Mouse (Mus musculus) heart, adult 2 months (tissue): Measurements from ENCODE around the gene Psmd12. TPM values are rescaled to one million over a fixed set of nuclear protein-coding genes. Genes with fewer than 3 reads are reported as not detected.

ENCODE experiments used
- DNase-seq, 2 experiments: peaks; one replicate each; pipeline ENCODE4 v3.0.0; 2021
- H3K27ac ChIP-seq: fragments of 200-600 bp; 2 replicates; pipeline ENCODE4 v1.8.1; 2022
- H3K27me3 ChIP-seq: fragments of 200-500 bp; 2 replicates; pipeline ENCODE4 v1.6.1; 2012; ENCODE audit warnings: mild to moderate bottlenecking, low read length, inconsistent platforms, mixed read lengths; ENCODE audit not compliant: control insufficient read depth, insufficient read depth
- H3K36me3 ChIP-seq: fragments of 200-500 bp; 2 replicates; pipeline ENCODE4 v1.6.1; 2012; ENCODE audit warnings: low read length, inconsistent platforms; ENCODE audit not compliant: control insufficient read depth, insufficient read depth
- H3K4me1 ChIP-seq: fragments of 200-500 bp; 2 replicates; pipeline ENCODE4 v1.6.1; 2011; ENCODE audit warnings: low read length; ENCODE audit not compliant: control insufficient read depth, insufficient read depth
- H3K4me3 ChIP-seq: fragments of 200-600 bp; 2 replicates; pipeline ENCODE4 v1.8.1; 2022
- H3K79me2 ChIP-seq: fragments of 200-500 bp; replicated peaks from 2 replicates; pipeline ENCODE4 v1.6.1; 2012; ENCODE audit warnings: mild to moderate bottlenecking, inconsistent platforms, low read length, moderate library complexity, mixed read lengths; ENCODE audit not compliant: control insufficient read depth, insufficient read depth
- H3K9ac ChIP-seq: fragments of 200-500 bp; 2 replicates; pipeline ENCODE4 v1.6.1; 2012; ENCODE audit warnings: low read depth, mild to moderate bottlenecking, control low read depth, inconsistent platforms, low read length, mixed read lengths
- CTCF ChIP-seq: fragments of 200-600 bp; IDR thresholded peaks from 2 replicates; pipeline ENCODE4 v1.8.1; 2022; ENCODE audit warnings: antibody characterized with exemption, mild to moderate bottlenecking, moderate library complexity
- EP300 ChIP-seq: fragments of 200-500 bp; IDR thresholded peaks from 2 replicates; pipeline ENCODE4 v1.6.1; 2011; ENCODE audit warnings: low read depth, low read length, control low read depth; ENCODE audit not compliant: insufficient read depth
- POLR2A ChIP-seq: fragments of 200-500 bp; IDR thresholded peaks from 2 replicates; pipeline ENCODE4 v1.6.1; 2011; ENCODE audit warnings: mild to moderate bottlenecking, low read depth, low read length, control low read depth; ENCODE audit not compliant: insufficient read depth
- WGBS: fragments of 180-500 bp; shearing (Covaris S2); methylation state at CpG from one replicate; pipeline ENCODE4 v1.1.7; 2018; 5-methylcytosine and 5-hydroxymethylcytosine counted together
- intact Hi-C: fragments of 180-260 bp; cut with DNase I; formaldehyde crosslinking; loops from one replicate; pipeline ENCODE4 v1.15.1; 2025
- polyA plus RNA-seq: library from polyadenylated mRNA; depleted of rRNA; stranded (reverse); fragments of >200 nt; gene quantifications from 2 replicates; pipeline ENCODE4 v1.2.3, GENCODE M21; 2012
- total RNA-seq, 2 experiments: library from RNA; stranded (reverse); gene quantifications; 2 replicates each; pipeline ENCODE4 v1.2.3; 2021

The Psmd12 gene
- total and polyA plus RNA-seq, 3 experiments, result 22.6 to 92.2 (median 78.3) TPM

GRCm38 (mm10) chr11:107441050-107441449, 38.2 kb upstream of the Psmd12 start:
- no peaks in the 10 kb centered on the region for H3K27me3 ChIP-seq
- TF ChIP-seq POLR2A (no peak), CTCF (no peak), EP300 (no peak)
- no peak overlapping the region for H3K27ac ChIP-seq
- no peak for DNase-seq
- H3K36me3 ChIP-seq, result peaks cover 9% of the 10 kb centered on the region
- intact Hi-C loops, result no loop called here
- peaks cover 4% of the 10 kb centered on the region for H3K79me2 ChIP-seq
- no peak overlapping the region for H3K9ac ChIP-seq
- 54% methylated on average over 3 of the region's 3 CpGs for WGBS
- peaks cover 9% of the 10 kb centered on the region for H3K4me1 ChIP-seq
- H3K4me3 ChIP-seq, result no peak overlapping the region

- Histone ChIP-seq H3K4me3 (no peak overlapping the region), H3K4me1 (peaks cover 13% of the 10 kb centered on the region), H3K27me3 (no peaks in the 10 kb centered on the region), H3K9ac (no peak overlapping the region), H3K27ac (no peak overlapping the region), H3K79me2 (peaks cover 2% of the 10 kb centered on the region; the same call in 1 of the 2 replicates), H3K36me3 (peaks cover 7% of the 10 kb centered on the region)
- DNase-seq, result no peak
- WGBS, result 89% methylated on average over 12 of the region's 12 CpGs
- TF ChIP-seq POLR2A, result no peak
- TF ChIP-seq CTCF, result no peak
- no peak for TF ChIP-seq EP300
- intact Hi-C loops, result loop anchor here (2.0 kb wide), 1 partner anchor 15 kb away; no protein-coding TSS in a partner anchor
These were observed 35.9 kb upstream of the Psmd12 start for GRCm38 (mm10) chr11:107443121-107444095.

GRCm38 (mm10) chr11:107445683-107446082, 33.6 kb upstream of the Psmd12 start:
- Histone ChIP-seq H3K9ac (no peak overlapping the region), H3K79me2 (no peaks in the 10 kb centered on the region; the same call in 1 of the 2 replicates), H3K27ac (peak overlapping the region; percentile 86), H3K4me1 (peaks cover 22% of the 10 kb centered on the region), H3K36me3 (peaks cover 9% of the 10 kb centered on the region), H3K27me3 (no peaks in the 10 kb centered on the region), H3K4me3 (no peak overlapping the region)
- peak in 1 of 2 experiments; percentile 47 for DNase-seq
- intact Hi-C loops, result loop anchor here (2.0 kb wide), 1 partner anchor 17 kb away; no protein-coding TSS in a partner anchor
- 72% methylated on average over 3 of the region's 3 CpGs for WGBS
- no peak for TF ChIP-seq POLR2A
- TF ChIP-seq CTCF, result no peak
- no peak for TF ChIP-seq EP300

- no peaks in the 10 kb centered on the region for H3K27me3 ChIP-seq
- peak overlapping the region; percentile 22 for H3K9ac ChIP-seq
- no peak overlapping the region for H3K4me3 ChIP-seq
- 23% methylated on average over 6 of the region's 6 CpGs for WGBS
- peaks cover 28% of the 10 kb centered on the region for H3K4me1 ChIP-seq
- peak overlapping the region; percentile 86 for H3K27ac ChIP-seq
- TF ChIP-seq POLR2A, result no peak
- 0 out of 2 replicates have a peak, but pooled peaks have one; percentile 29 for TF ChIP-seq EP300
- intact Hi-C loops, result no loop called here
- H3K36me3 ChIP-seq, result peaks cover 9% of the 10 kb centered on the region
- DNase-seq, result no peak
- H3K79me2 ChIP-seq, result no peaks in the 10 kb centered on the region; the same call in 1 of the 2 replicates
These were observed 32.6 kb upstream of the Psmd12 start for GRCm38 (mm10) chr11:107446650-107447049.

GRCm38 (mm10) chr11:107447349-107447748, 31.9 kb upstream of the Psmd12 start:
- H3K9ac ChIP-seq, result no peak overlapping the region
- H3K27me3 ChIP-seq, result no peaks in the 10 kb centered on the region
- no peak overlapping the region for H3K4me3 ChIP-seq
- 23% methylated on average over 5 of the region's 5 CpGs for WGBS
- peak in 1 of 2 experiments; percentile 60 for DNase-seq
- intact Hi-C loops, result no loop called here
- H3K36me3 ChIP-seq, result peaks cover 9% of the 10 kb centered on the region
- no peaks in the 10 kb centered on the region for H3K79me2 ChIP-seq
- TF ChIP-seq POLR2A (no peak), CTCF (no peak)
- H3K4me1 ChIP-seq, result peaks cover 28% of the 10 kb centered on the region
- peak overlapping the region; percentile 86 for H3K27ac ChIP-seq

GRCm38 (mm10) chr11:107447915-107448314, 31.4 kb upstream of the Psmd12 start:
- peaks cover 28% of the 10 kb centered on the region for H3K4me1 ChIP-seq
- TF ChIP-seq POLR2A (no peak), CTCF (no peak)
- no peak overlapping the region for H3K9ac ChIP-seq
- intact Hi-C loops, result loop anchor here (2.0 kb wide), 1 partner anchor 25 kb away; no protein-coding TSS in a partner anchor
- peak overlapping the region; percentile 86 for H3K27ac ChIP-seq
- no peak for DNase-seq
- H3K79me2 ChIP-seq, result no peaks in the 10 kb centered on the region
- H3K4me3 ChIP-seq, result no peak overlapping the region
- WGBS, result 73% methylated on average over 9 of the region's 9 CpGs
- H3K36me3 ChIP-seq, result peaks cover 9% of the 10 kb centered on the region
- no peaks in the 10 kb centered on the region for H3K27me3 ChIP-seq
